Mouse (Mus musculus) spleen, adult 2 months (tissue): Measurements from ENCODE around the gene Asf1b.

Experiments
- CTCF ChIP-seq: fragments of 200-500 bp; IDR thresholded peaks from 2 replicates; pipeline ENCODE4 v1.5.1; 2011; ENCODE audit warnings: mild to moderate bottlenecking, inconsistent platforms; ENCODE audit not compliant: insufficient read depth, insufficient read length, insufficient replicate concordance; ENCODE audit errors: extremely low read depth
- POLR2A ChIP-seq: fragments of 200-500 bp; IDR thresholded peaks from 2 replicates; pipeline ENCODE4 v1.6.1; 2011; ENCODE audit warnings: low read depth, low read length, inconsistent platforms

GRCm38 (mm10) chr8:83937645-83938044 is 17.7 kb upstream of the Asf1b start:
- TF ChIP-seq CTCF (no peak), POLR2A (no peak)
